Mouse (Mus musculus) heart, embryonic 14.5 days (tissue): ENCODE results near the gene Cuedc1. TPM values are rescaled to one million over a fixed set of nuclear protein-coding genes. Genes with fewer than 3 reads are reported as not detected.

ENCODE experiments used
- ATAC-seq: fragments of 200-750 bp; cut with Nextera tagmentation; 2 replicates; pipeline ENCODE4 v1.8.0; 2017; ENCODE audit warnings: low read depth, moderate TSS enrichment; ENCODE audit not compliant: insufficient number of reproducible peaks, insufficient read depth, low FRiP score
- H3K27ac ChIP-seq, 2 experiments: fragments of 200-500 bp in 1 of 2; fragments of 300-500 bp in 1 of 2; sonication (generic) in 1 of 2; replicated peaks in 1 of 2; 2 replicates each; pipeline ENCODE4 v1.5.1; 2012 to 2014; ENCODE audit warnings: low read depth in 2 of 2, low read length in 2 of 2, control low read depth in 1 of 2, mild to moderate bottlenecking in 1 of 2, mixed read lengths in 1 of 2; ENCODE audit not compliant: control insufficient read depth in 1 of 2, insufficient read depth in 1 of 2
- H3K27me3 ChIP-seq: fragments of 300-500 bp; sonication (generic); 2 replicates; pipeline ENCODE4 v1.6.1; 2014; ENCODE audit warnings: mild to moderate bottlenecking, low read length, control low read depth; ENCODE audit not compliant: control insufficient read depth, insufficient read depth
- H3K36me3 ChIP-seq: fragments of 300-500 bp; sonication (generic); 2 replicates; pipeline ENCODE4 v1.6.1; 2014; ENCODE audit warnings: mild to moderate bottlenecking, control low read depth, low read length, mixed read lengths; ENCODE audit not compliant: control insufficient read depth, insufficient read depth
- H3K4me1 ChIP-seq, 2 experiments: fragments of 200-500 bp in 1 of 2; fragments of 300-500 bp in 1 of 2; sonication (generic) in 1 of 2; 2 replicates each; pipeline ENCODE4 v1.6.1; 2012 to 2014; ENCODE audit warnings: low read length in 2 of 2, control low read depth in 1 of 2, mixed read lengths in 1 of 2; ENCODE audit not compliant: control insufficient read depth in 2 of 2, insufficient read depth in 2 of 2
- H3K4me2 ChIP-seq: fragments of 300-500 bp; sonication (generic); 2 replicates; pipeline ENCODE4 v1.6.1; 2014; ENCODE audit warnings: mild to moderate bottlenecking, low read length
- H3K4me3 ChIP-seq, 2 experiments: fragments of 200-500 bp in 1 of 2; fragments of 300-500 bp in 1 of 2; sonication (generic) in 1 of 2; 2 replicates each; pipeline ENCODE4 v1.5.1; 2012 to 2014; ENCODE audit warnings: low read length in 2 of 2, mild to moderate bottlenecking in 2 of 2, control low read depth in 1 of 2, low read depth in 1 of 2, moderate library complexity in 1 of 2; ENCODE audit not compliant: control insufficient read depth in 1 of 2, insufficient read depth in 1 of 2
- H3K9ac ChIP-seq: fragments of 300-500 bp; sonication (generic); 2 replicates; pipeline ENCODE4 v1.6.1; 2014; ENCODE audit warnings: mild to moderate bottlenecking, low read length
- H3K9me3 ChIP-seq: fragments of 300-500 bp; sonication (generic); 2 replicates; pipeline ENCODE4 v1.6.1; 2016; ENCODE audit warnings: low read length, control low read depth; ENCODE audit not compliant: control insufficient read depth
- whole genome bisulfite sequencing: fragments of 180-500 bp; shearing (Covaris S2); extraction: QIAGEN DNeasy Blood & Tissue Kit; methylation state at CpG from one replicate; pipeline ENCODE4 v1.1.7; 2014; 5-methylcytosine and 5-hydroxymethylcytosine counted together
- polyA plus RNA-seq: library from polyadenylated mRNA; unstranded; fragments of >200 nt; fragmentation: Nextera tagmentation; extraction: Ambion mirVana; gene quantifications from 2 replicates; pipeline ENCODE4 v1.2.1, GENCODE M21; 2014

Cuedc1 gene
- polyA plus RNA-seq, 1 experiment from 2014 or later: 17.0 TPM

DNA sequence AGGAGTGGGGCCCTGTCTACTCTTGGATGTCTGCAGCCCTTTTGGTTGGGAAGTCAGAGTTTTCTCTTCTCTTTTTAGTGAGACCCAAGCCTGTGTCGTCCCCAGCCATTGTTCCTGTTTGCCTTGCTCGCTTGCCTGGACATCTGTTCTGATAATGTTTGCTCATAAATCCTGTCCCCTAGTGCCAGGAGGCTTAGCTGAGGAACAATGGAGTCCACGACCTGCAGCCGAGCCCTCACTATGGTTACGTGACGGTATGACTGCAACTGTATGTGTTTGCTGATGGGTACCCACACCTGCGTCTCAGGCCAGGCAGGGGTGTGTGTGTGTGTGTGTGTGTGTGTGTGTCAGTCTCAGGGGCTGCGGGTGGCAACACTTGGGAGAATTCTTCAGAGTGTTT, 44.5 kb downstream of the Cuedc1 start:
- Histone ChIP-seq H3K4me3 (no peak overlapping the region), H3K36me3 (no peaks in the 10 kb centered on the region), H3K4me1 (peaks cover 44 to 45% of the 10 kb centered on the region in 2 experiments), H3K9ac (no peak overlapping the region), H3K27me3 (no peaks in the 10 kb centered on the region), H3K9me3 (0 out of 2 replicates have a peak, but pooled peaks cover 3% of the 10 kb centered on the region), H3K4me2 (no peak overlapping the region), H3K27ac (no peak overlapping the region)
- no peak for ATAC-seq
- WGBS: 64% methylated on average over 8 of the region's 8 CpGs

DNA sequence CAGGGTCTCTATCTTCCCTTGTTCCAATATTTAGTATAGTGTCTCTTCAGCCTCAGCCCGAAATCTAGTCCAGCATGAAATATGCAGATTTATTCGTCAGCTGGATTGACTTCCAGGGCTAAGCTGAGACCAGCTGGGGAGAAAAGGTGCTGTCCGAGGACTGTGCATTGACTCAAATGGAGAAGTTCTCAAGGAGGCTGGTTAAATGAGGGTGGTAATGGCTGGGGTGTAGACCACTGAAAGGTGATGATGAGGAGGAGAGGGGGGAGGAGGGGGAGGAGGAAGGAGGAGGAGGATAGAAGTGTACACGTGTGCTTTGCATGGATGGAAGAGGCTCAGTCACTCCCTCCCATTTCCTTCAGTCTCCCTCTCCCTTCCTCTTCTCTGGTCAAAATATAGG, 46.2 kb downstream of the Cuedc1 start:
- no peak overlapping the region for H3K9ac ChIP-seq
- H3K36me3 ChIP-seq: no peaks in the 10 kb centered on the region
- H3K9me3 ChIP-seq: 0 out of 2 replicates have a peak, but pooled peaks cover 3% of the 10 kb centered on the region
- peaks cover 51 to 57% of the 10 kb centered on the region in 2 experiments for H3K4me1 ChIP-seq
- WGBS: 77% methylated on average over 4 of the region's 4 CpGs
- H3K27ac ChIP-seq: no peak overlapping the region
- H3K4me3 ChIP-seq: no peak overlapping the region
- no peak overlapping the region for H3K4me2 ChIP-seq
- H3K27me3 ChIP-seq: no peaks in the 10 kb centered on the region
- ATAC-seq: no peak

DNA sequence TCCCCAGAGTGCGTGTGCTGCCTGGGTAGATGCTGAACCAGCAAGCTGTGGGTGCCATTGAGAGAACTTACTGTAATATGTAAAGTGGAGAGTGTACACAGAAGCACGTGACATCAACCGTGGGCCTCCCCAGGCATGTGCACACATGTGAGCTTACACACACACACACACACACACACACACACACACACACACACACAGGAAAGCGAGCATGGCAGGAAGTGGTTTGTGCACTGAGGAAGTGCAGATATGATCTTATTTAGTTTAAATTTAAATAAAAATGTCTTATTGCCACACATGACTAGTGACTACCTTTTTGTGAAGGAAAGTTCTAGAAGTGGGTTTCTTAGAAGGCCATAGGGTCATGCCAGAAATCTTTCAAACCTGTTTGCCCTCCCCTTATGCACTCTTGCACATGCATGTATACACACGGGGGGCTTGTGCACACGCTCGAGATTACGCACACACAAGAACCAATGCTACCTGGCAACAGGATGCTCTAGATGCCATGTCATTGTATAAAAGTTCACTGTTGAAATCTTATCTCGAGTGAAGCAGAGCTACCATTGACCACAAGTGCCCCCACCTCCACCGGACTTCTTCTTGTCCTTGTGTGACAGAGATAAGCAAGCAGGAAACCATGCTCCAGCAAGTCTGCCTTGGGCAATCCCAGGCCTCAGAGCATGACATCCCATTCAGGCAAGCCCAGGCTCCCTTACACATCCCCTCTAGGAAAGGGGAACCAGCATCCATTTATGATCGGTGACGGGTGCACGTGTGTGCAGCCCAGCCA, 47.6 kb downstream of the Cuedc1 start:
- Histone ChIP-seq H3K9me3 (0 out of 2 replicates have a peak, but pooled peaks cover 3% of the 10 kb centered on the region), H3K27ac (peak overlapping the region in 1 of 2 experiments; percentile 50; a peak in 1 of 4 replicates), H3K4me3 (no peak overlapping the region), H3K9ac (no peak overlapping the region), H3K27me3 (no peaks in the 10 kb centered on the region), H3K4me1 (peaks cover 44 to 48% of the 10 kb centered on the region in 2 experiments), H3K36me3 (no peaks in the 10 kb centered on the region), H3K4me2 (no peak overlapping the region)
- no peak for ATAC-seq
- WGBS: 50% methylated on average over 13 of the region's 13 CpGs

- H3K9me3 ChIP-seq: 0 out of 2 replicates have a peak, but pooled peaks cover 3% of the 10 kb centered on the region
- H3K4me2 ChIP-seq: no peak overlapping the region
- peak overlapping the region in 1 of 2 experiments; percentile 50; a peak in 2 of 4 replicates for H3K27ac ChIP-seq
- ATAC-seq: no peak
- peaks cover 49 to 51% of the 10 kb centered on the region in 2 experiments for H3K4me1 ChIP-seq
- H3K36me3 ChIP-seq: no peaks in the 10 kb centered on the region
- H3K4me3 ChIP-seq: no peak overlapping the region
- H3K27me3 ChIP-seq: no peaks in the 10 kb centered on the region
- no peak overlapping the region for H3K9ac ChIP-seq
- 69% methylated on average over 12 of the region's 12 CpGs for WGBS
Observed at GRCm38 (mm10) chr11:88146264-88147060, 48.6 kb downstream of the Cuedc1 start.

GRCm38 (mm10) chr11:88147388-88147787, 49.5 kb downstream of the Cuedc1 start:
- WGBS: 13% methylated on average over 5 of the region's 5 CpGs

DNA sequence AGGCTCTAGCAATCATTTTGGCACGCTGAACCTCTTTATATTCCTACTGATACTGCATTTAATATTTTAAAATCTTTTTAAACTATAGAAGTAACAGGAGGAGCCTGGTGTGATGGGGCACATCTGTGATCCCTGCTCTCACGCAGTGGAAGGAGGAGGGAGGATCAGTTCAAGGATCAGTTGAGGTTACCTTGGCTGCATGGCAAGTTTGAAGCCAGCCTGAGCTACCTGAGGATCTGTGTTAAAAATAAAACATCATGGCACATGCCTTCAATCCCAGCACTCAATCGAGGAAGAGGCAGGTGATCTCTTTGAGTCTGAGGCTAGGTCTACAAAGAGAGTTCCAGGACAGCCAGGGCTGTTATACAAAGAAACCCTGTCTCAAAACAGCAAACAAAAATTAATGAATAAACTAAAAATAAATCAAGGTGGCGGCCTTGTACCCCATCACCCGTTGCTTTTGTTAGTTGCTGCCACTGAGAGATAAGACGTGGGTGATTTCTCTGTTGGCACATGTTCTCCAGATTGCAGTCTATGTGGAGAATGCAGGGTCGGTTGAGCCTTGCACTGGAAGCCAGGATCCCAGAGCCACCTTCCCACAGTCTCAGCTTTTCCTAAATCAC, 50.3 kb downstream of the Cuedc1 start:
- ATAC-seq: no peak
- WGBS: 34% methylated on average over 7 of the region's 7 CpGs
- H3K36me3 ChIP-seq: no peaks in the 10 kb centered on the region
- H3K27ac ChIP-seq: peak overlapping the region; percentile 68 to 91
- H3K9ac ChIP-seq: peak overlapping the region; percentile 63
- no peaks in the 10 kb centered on the region for H3K27me3 ChIP-seq
- H3K9me3 ChIP-seq: 0 out of 2 replicates have a peak, but pooled peaks cover 2% of the 10 kb centered on the region
- peak overlapping the region; percentile 32 for H3K4me2 ChIP-seq
- peaks cover 52 to 65% of the 10 kb centered on the region in 2 experiments for H3K4me1 ChIP-seq
- H3K4me3 ChIP-seq: no peak overlapping the region

More at GRCm38 (mm10) chr11:88147388-88147787, 49.5 kb downstream of the Cuedc1 start:
- H3K9me3 ChIP-seq: 0 out of 2 replicates have a peak, but pooled peaks cover 3% of the 10 kb centered on the region
- peak overlapping the region; percentile 31; the same call in 1 of the 2 replicates for H3K4me2 ChIP-seq
- no peaks in the 10 kb centered on the region for H3K36me3 ChIP-seq
- H3K27me3 ChIP-seq: no peaks in the 10 kb centered on the region
- no peak overlapping the region for H3K4me3 ChIP-seq
- H3K9ac ChIP-seq: no peak overlapping the region
- H3K4me1 ChIP-seq: peaks cover 52 to 59% of the 10 kb centered on the region in 2 experiments
- H3K27ac ChIP-seq: peak overlapping the region in 1 of 2 experiments; percentile 91; a peak in 2 of 4 replicates
- ATAC-seq: no peak

- ATAC-seq: no peak
Observed at GRCm38 (mm10) chr11:88148638-88149279, 50.9 kb downstream of the Cuedc1 start.

More at GRCm38 (mm10) chr11:88148638-88149279, 50.9 kb downstream of the Cuedc1 start:
- H3K27me3 ChIP-seq: no peaks in the 10 kb centered on the region
- H3K9me3 ChIP-seq: no peaks in the 10 kb centered on the region
- peaks cover 53 to 65% of the 10 kb centered on the region in 2 experiments for H3K4me1 ChIP-seq
- 29% methylated on average over 11 of the region's 11 CpGs for whole genome bisulfite sequencing
- no peaks in the 10 kb centered on the region for H3K36me3 ChIP-seq
- peak overlapping the region; percentile 63 for H3K9ac ChIP-seq
- H3K4me3 ChIP-seq: no peak overlapping the region
- H3K27ac ChIP-seq: peak overlapping the region; percentile 68 to 91
- peak overlapping the region; percentile 32 for H3K4me2 ChIP-seq
